Mouse (Mus musculus): ENCODE data around the gene Nrcam. TPM values are rescaled to one million over a fixed set of nuclear protein-coding genes. Genes with fewer than 3 reads are reported as not detected.

The Nrcam gene
- total RNA-seq, 1 experiment from 2014 or later, result not detected

GRCm38 (mm10) chr12:44481415-44481814 lies 152.7 kb downstream of the Nrcam start:
- no peak for ATAC-seq (replicated peaks; ENCODE audit: insufficient number of reproducible peaks, low FRiP score, low TSS enrichment, poor library complexity, severe bottlenecking)

- no peak for ATAC-seq (replicated peaks; ENCODE audit: insufficient number of reproducible peaks, low FRiP score, low TSS enrichment, poor library complexity, severe bottlenecking)
These were observed 164.2 kb downstream of the Nrcam start for GRCm38 (mm10) chr12:44492759-44493479.

DNA sequence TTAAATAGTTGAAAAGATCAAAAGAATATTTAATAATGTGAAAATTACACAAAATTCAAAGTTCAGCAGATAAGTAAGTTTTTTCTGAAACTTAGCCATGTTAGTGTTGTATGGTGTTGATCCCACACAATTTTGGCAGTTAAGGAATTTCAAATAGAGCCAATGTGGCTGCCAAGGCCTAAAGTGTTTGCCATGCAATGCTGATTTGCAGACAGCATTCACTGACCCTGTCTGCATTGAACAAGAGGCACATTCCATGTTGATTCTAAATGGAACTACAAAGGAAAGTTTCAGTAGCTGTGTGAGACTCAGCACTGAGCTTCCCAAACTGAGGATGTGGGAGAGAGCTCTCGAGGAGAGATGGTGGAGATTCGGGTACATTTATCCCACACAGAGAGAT lies 169.1 kb downstream of the Nrcam start:
- ATAC-seq (replicated peaks; ENCODE audit: insufficient number of reproducible peaks, low FRiP score, low TSS enrichment, poor library complexity, severe bottlenecking), result no peak

DNA sequence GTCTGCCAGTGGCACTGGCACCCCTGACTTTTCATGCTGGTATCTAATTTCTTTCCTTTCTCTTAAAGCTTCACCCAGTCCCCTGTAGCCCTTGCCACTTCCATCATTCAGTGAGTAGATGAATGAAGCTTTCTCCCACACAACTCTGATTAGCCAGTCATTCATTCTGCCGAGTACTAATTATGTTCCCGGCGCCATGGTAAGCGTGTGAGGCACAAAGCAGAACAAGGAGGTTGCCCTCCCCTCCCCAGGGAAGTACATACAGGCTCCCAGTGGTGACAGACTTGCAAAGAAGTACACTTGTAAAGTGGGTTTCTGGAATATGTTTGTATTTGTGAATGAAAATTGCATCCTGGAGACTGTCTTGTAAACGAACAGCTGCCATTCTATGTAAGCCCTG lies 170.2 kb downstream of the Nrcam start:
- ATAC-seq (replicated peaks; ENCODE audit: insufficient number of reproducible peaks, low FRiP score, low TSS enrichment, poor library complexity, severe bottlenecking), result no peak

DNA sequence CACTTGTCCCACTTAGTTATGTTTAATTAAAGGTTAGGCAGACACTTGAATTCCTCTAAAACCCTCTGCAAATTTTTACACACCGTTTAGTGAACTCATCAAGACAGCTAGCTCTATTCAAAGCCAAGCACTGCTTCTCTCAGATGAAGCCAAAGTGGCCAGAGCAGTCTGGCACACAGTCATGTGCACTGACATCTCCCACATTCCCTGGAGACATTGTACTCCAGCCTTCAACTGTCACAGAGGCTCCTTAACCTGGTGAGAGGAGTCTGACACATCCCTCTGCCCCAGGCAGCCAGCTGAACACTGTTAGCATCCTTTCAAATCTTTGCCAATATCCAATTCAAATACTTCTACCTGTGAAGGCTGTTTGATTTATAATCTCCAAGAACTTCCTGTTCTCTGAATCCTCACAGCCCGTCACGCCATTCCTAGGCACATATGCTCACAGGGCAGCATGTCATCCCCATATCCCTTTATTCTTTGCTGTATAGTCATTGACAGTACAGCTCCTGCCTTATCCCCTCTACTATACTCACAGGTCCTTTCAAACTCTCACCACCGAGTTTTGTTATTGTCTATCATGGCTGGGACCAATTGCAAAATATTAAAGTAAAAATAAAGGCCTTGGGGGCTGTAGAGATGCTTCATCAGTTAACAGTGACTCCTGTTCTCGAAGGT lies 173.3 kb downstream of the Nrcam start:
- ATAC-seq (replicated peaks; ENCODE audit: insufficient number of reproducible peaks, low FRiP score, low TSS enrichment, poor library complexity, severe bottlenecking), result no peak

GRCm38 (mm10) chr12:44503737-44504136 lies 175.1 kb downstream of the Nrcam start:
- ATAC-seq (replicated peaks; ENCODE audit: insufficient number of reproducible peaks, low FRiP score, low TSS enrichment, poor library complexity, severe bottlenecking), result no peak

GRCm38 (mm10) chr12:44508635-44509034 lies 179.9 kb downstream of the Nrcam start:
- no peak for ATAC-seq (replicated peaks; ENCODE audit: insufficient number of reproducible peaks, low FRiP score, low TSS enrichment, poor library complexity, severe bottlenecking)

DNA sequence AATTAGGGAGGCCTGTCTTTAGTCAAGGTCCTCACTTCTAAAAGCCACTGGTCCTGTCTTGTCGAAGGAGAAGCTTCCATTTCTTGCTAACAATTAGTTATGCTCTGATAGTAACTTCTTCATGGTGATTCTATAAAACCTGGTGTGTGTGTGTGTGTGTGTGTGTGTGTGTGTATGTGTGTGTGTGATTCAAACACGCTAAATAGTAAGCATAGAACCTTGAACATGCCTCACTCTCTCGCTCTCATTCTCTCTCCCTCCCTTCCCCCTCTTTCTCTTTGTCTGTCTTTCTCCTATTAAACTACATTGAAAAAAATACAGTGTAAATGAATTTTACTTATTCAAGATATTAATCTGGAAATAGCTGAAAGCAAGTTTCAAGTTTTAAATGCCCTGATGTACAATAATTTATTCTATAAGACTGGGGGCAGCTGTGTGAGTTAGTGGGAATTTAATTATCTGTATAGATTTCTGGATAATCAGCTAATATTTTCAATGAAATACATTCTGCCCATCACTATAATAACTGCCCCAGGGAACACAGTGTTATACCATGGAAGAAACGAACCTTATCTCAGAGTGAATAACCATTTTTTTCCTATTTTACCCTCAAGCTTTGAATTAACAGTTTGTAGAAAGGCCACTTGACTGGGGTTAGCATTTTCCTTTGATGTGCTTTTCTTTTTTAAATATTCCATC lies 180.9 kb downstream of the Nrcam start:
- no peak for ATAC-seq (replicated peaks; ENCODE audit: insufficient number of reproducible peaks, low FRiP score, low TSS enrichment, poor library complexity, severe bottlenecking)

DNA sequence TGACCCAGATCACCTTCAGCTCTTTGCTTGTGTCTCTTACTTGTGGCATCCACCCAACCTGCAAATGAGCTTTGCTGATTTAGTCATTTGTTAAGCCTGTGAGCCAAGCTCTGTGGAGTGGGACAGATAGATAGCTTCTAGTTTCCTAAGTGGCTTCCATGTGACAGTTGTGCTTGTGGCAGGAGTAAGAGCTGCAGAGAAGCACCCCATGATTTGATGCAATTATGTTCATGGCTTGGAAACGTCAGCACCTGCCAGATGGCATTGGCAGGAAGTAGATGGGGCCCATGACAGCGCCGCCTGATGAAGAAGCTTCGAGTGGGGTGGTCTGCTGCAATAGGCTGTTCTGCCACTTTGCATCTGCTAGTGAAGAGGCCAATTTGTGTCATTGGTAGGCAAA lies 186.4 kb downstream of the Nrcam start:
- ATAC-seq (replicated peaks; ENCODE audit: insufficient number of reproducible peaks, low FRiP score, low TSS enrichment, poor library complexity, severe bottlenecking), result no peak

DNA sequence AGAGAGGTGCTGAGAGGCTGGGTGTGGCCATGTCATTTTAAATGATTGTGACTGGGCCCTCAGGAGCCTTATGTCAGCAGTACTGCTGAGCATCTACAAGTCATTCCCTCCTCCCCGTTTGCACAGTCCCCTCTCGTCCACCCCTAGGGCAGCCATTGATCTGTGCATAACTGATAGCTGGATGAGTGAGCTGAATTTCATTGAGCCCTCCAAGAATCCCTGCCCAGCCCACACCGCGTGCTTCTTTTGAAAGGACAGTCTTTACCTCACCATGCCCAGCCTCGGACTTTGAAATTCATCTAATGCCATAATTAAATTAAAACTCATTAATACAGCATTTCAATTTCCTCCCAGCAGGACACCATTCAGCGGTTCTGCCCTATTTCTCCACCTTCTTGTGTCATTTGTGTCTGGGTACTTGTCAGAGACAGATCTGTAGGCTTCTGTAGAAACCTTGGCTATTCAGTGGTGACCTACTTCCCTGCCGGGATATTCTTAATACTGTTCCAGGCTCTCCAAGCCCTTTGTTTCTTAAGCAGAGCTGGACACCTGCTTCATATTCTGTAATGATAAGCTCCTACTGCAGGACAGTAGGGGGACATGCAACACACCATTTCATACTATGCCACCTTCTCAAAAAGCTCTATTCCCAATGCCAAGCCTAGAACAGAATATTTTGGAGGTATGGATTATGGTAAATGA lies 190.9 kb downstream of the Nrcam start:
- ATAC-seq (replicated peaks; ENCODE audit: insufficient number of reproducible peaks, low FRiP score, low TSS enrichment, poor library complexity, severe bottlenecking), result no peak

GRCm38 (mm10) chr12:44521496-44521895 lies 192.8 kb downstream of the Nrcam start:
- ATAC-seq (replicated peaks; ENCODE audit: insufficient number of reproducible peaks, low FRiP score, low TSS enrichment, poor library complexity, severe bottlenecking), result no peak

DNA sequence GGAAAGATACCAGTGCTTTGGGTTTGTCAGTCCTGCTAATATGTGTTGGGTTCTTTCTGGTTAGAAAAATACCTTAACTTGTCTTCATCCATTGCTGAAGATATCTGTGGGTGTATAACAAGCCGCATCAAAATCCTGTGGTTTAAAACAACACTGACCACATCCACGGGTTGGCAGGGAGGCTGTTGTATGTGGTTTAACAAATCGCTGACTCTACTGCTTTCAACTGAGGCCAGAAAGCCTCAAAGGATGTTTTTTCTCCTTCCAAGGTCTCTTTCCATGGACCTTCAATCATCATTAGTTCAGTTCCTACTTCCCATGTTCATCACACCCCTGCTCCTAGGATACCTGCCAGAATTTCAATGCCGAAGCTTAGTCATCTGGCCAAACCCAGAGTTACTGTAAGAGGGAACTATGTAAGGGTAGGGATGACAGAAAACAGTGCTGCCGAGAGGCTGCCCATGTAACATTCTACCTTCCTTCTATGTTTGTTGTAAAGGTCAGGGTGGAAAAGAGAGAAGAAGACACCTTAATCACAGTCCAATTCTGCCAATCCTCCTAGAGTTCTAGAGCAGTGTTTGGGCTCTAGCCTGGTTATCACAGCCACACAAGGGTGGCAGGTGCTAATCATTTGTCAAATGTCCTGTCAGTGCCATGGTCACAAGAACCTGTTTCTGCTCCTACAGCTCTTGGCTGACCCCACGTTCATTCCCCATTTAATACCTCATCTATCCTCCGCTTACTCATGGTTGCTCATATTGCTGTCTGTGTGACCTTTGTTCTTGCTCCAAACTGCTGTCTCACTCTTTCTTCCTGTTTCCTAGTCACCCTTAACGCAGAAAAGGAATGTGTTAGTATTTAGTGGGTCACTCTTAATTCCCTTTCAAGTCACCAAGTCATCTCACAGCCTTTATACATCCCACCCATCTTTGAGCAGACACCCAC lies 196.2 kb downstream of the Nrcam start:
- no peak for ATAC-seq (replicated peaks; ENCODE audit: insufficient number of reproducible peaks, low FRiP score, low TSS enrichment, poor library complexity, severe bottlenecking)

DNA sequence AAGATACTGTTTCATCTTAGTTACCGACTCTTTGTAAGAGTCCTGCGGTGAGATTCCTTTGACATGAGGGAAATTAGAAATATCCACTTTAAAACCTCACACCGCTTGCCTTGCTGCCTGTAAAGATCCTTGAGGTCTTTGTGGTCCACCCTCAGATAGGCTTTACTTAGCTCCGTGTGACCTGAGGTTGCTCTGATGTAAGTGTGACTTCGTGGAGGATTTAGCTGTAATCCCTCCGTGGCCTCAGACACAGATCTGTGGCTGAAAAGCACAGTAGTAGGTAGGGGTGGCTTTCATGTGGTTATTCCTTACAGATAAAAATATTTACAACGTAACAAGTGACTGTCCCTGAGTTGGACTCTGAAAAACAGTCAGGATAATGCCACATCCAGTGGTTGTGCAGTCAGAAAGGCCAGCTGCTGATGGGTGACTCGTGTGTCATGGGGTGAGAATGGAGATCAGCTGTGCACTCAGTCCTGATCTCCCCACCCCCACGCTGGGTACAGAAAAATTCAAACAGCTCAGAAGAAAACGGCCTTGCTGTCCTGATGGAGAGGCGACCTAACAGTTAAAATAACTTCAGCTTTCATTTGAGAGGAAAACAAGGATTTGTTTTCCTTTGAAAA lies 199.8 kb downstream of the Nrcam start:
- no peak for ATAC-seq (replicated peaks; ENCODE audit: insufficient number of reproducible peaks, low FRiP score, low TSS enrichment, poor library complexity, severe bottlenecking)

DNA sequence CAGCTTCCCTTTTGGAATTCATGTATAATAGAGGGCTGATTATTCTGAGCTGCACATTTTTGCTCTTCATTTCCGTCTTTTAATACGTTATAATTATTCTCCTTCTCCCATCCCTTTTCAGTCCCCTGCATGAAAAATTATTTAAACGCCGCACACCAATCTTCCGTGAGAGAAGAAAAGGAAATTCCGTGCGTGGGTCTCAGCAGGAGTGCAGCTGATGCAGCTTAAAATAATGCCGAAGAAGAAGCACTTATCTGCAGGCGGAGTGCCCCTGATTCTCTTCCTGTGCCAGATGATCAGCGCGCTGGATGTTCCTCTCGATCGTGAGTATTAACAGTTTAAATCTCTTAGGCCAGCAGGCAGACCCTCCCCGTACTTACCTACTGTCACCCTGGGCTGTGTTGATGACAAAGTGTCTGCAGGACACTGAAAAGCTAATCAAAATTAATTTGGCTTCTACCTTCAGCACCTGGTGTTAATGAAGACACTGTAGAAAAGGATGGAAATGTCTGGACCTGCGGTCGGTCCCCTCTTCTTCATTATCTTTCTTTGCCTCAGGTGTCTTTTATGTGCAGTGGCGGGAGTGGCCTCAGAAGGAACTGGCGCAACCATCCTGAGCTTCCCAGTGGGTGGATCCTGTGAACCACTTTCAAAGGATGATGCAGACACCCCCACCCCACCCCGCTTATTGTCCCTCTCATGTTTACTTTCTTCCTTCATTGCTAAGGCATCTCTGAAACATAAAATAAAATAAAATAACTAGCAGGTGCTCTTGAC lies 203.8 kb downstream of the Nrcam start:
- no peak for ATAC-seq (replicated peaks; ENCODE audit: insufficient number of reproducible peaks, low FRiP score, low TSS enrichment, poor library complexity, severe bottlenecking)

DNA sequence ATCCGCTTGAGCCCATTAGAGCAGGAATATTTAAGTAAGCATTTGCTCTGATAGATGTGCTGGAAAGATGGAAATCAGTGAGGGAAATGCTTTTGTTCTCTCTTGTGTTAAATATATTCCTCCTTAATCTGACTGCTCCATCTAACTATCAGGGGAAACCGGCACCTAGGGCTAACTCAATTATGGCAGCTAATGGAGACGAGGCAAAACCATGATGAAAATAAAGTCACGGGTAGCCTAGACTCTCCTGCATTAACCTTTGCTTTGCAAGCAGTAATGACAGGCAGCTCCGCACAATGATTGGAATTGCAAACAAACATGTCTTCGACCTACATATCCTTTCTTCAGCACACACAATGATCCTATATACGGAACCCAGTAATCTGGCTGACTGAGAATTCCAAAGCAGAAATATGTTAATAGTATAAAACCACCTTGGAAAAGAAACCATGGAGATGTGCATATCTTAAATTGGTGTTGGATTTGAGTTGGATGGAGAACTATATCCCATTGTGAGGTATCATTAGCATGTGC lies 205.5 kb downstream of the Nrcam start:
- ATAC-seq (replicated peaks; ENCODE audit: insufficient number of reproducible peaks, low FRiP score, low TSS enrichment, poor library complexity, severe bottlenecking), result no peak

DNA sequence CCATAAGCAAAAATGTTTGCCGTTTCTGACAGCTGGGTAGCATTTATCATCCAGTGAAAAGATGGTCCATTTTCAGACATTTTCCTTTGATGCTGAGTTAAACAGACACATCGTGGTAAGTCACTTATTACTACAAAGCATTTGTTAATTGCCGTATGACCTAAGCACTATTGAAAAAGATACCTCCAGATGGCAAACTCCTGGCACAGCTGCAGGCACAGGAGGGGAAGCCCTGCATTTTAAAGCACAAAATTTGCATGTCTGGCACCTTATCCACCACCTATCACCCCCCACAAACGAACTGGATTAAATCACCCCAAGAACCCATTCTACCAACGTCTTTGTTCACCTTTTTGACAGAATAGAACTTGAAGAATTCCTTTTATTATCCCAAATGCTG lies 206.9 kb downstream of the Nrcam start:
- no peak for ATAC-seq (replicated peaks; ENCODE audit: insufficient number of reproducible peaks, low FRiP score, low TSS enrichment, poor library complexity, severe bottlenecking)
